Mouse (Mus musculus): ENCODE measurements at regions not wholly inside any gene's neighbourhood (a gene's known extent, or its start where the extent isn't known, plus 50 kb on each side); places are given as distances from the start of the nearest gene placed in this dataset.

GRCm38 (mm10) chr3:154513566-154513965, 82.9 kb upstream of the Cryz start:
- DNase-seq: no peak

GRCm38 (mm10) chr3:154510160-154510559, 86.4 kb upstream of the Cryz start:
- no peak for DNase-seq

DNA sequence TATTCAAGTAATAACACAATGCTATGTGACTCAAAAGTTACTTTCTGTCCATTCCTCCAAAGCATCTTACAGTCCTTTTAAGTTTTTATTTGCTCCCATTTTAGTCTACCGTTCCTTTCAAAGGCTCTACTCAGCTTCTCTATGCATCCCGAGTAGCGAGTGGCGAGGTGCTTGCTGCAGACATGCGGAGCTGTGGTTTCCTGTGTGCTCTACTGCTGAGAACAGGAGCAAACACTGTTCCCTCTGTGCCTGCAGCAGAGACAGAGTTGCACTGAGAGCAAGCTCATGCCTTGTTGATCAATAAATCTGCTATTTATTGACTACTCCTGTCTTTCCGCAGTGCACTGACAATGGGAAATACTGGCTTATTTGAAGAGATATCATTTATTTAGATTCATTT, 87.1 kb upstream of the Cryz start:
- no peak for DNase-seq

DNA sequence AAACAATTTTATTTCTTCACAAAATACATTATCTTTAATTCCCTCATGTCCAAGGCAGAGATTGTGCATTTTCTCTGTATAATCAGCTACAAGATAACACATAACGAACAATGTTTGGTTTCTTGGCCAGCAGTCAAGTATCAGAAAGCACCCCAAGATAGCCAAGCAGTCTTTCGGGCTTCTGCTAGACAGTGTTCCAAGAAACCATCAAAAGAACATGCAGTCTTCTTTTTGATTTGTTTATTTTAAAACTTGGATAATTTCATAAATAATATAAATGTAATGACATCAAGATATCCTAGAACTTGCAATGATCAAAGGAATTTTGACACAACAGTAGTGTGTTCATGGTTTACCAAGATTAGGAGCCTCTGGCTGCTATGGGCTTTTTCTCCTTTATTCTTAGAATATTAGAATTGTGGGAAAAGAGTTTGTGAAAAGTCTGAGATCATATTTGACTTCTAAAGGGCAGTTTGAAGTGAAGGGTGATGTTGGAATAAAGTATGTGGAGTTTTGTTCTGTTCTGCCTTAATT, 103.1 kb upstream of the Cryz start:
- DNase-seq: no peak

DNA sequence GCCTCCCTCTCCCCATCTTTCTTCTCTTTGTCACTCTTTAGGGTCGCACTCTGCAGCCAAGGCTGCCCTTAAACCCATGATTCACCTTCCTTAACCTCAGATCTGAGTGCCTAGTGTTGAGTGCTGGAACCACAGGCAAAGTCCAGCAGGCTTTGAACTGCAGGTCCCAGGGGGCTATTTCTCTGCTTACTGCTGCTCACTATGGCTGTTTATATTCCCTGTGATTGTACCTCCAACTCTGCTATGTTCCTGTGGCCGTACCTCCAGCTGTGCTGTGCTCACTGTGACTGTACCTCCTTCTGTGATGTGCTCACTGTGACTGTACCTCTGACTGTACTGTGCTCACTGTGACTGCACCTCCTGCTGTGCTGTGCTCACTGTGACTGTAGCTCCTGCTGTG, 124.1 kb upstream of the Cryz start:
- DNase-seq: no peak

DNA sequence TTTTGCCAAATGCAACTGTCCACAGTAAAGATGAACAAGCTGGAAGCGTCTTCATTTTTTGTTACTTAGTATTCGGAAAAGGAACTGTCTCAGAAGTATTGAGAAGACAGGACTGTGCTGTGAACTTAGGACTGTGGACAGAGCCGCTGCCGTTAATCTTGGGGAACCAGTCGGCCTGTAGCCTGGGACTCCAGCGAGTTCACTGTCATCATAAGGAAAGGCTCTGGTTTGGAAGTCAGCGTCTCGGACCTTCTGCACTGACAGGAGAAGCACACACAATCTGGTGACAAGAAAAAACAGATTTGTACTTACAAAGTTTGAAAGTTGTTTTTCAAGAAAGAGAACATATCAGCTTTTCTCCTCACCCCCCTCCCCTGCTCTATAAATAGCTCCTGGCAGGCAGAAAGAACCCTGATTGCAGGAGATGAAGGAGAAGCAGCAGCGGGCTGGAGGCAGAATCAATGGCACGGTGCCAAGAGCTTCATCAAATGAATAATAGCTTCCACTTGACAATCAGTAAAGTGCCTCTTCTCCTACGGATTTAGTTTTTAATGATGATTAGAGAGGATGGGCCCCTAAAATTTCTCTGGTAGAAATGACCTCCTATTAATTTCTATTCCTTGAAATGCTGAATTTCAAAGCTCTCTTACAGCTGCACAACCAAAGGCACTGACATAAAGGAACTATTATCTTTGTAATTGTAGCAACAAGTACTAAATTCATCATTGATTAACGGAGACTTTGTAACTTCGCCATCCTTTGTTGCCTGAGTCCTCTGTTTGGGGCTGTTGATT, 128.7 kb upstream of the Cryz start:
- no peak for DNase-seq

GRCm38 (mm10) chr3:154458208-154458607, 127.7 kb upstream of the Lhx8 start:
- DNase-seq: no peak

- DNase-seq: no peak
These were observed 122.6 kb upstream of the Lhx8 start for GRCm38 (mm10) chr3:154453025-154453424.

- DNase-seq: no peak
These were observed 122.1 kb upstream of the Lhx8 start for GRCm38 (mm10) chr3:154452585-154452984.

- DNase-seq: no peak
These were observed 120.7 kb upstream of the Lhx8 start for GRCm38 (mm10) chr3:154451169-154451568.

- no peak for DNase-seq
These were observed 113.1 kb upstream of the Lhx8 start for GRCm38 (mm10) chr3:154443351-154444075.

DNA sequence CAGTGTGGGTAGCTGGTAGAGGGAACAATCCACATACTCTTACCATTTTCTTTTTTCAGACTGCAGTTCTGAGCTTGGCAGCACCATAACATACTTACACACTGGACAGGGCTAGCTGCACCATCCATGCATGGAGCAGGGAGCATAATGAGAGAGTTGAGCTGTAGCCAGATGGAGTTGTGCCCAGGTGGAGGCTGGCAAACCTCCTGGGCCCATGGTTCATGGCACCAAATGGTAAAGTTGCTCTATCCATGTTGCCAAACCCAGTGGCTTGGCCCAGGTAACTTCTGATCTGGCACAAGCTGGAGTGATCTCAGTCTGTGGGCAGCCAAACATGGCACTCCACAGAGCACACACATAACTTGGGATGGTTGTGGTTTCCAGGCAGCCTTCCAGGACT, 111.0 kb upstream of the Lhx8 start:
- DNase-seq: peak; percentile 7 to 39

GRCm38 (mm10) chr3:154440899-154441298, 110.4 kb upstream of the Lhx8 start:
- no peak for DNase-seq

- no peak for DNase-seq
These were observed 100.4 kb upstream of the Lhx8 start for GRCm38 (mm10) chr3:154430856-154431255.

GRCm38 (mm10) chr3:154429666-154430065, 99.2 kb upstream of the Lhx8 start:
- no peak for DNase-seq

DNA sequence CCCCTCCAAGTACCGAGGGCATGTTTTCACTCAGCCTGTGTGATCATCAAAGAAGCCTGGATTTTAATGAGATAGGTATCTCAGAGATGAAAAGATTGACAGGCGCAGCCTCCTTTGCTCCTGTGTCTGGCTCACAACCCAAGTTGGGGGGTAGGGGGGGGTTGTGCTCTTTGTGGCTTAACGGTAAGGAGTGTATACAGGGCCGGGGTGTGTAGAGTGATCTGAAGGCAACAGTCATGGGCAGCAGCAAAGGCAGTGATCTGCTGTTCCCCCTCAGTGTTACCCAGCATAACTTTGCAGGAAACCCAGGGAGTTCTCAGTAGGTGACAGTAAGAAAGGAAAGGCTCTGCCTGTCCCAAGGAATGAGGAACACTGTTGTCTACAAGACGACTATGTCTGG, 94.1 kb upstream of the Lhx8 start:
- no peak for DNase-seq

DNA sequence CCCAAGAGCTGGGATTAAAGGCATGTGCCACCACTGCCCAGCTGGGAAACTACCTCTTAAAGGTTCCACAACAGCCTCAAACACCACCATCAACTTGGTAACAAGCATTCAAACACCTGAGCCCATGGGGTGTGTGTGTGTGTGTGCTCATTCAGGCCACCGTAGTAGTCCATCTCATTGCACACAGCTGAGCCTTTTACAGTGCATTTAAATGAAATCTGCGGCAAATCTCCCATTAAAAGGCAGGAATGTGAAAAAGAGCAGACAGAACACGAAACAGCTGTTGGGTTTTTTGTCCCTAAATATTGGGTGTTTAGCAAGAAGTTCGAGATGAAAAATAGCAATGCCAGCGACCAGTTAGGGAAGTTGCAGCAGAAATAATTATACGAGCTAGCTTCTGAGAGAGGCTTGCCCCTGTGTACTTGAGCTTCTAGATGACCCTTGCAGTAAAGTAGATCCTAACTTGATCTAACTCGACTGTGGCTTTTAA, 91.0 kb upstream of the Lhx8 start:
- no peak for DNase-seq

- DNase-seq: no peak
These were observed 87.8 kb upstream of the Lhx8 start for GRCm38 (mm10) chr3:154418177-154418832.

GRCm38 (mm10) chr3:154414358-154414757, 83.9 kb upstream of the Lhx8 start:
- DNase-seq: no peak

- DNase-seq: no peak
These were observed 79.8 kb upstream of the Lhx8 start for GRCm38 (mm10) chr3:154410292-154410691.

DNA sequence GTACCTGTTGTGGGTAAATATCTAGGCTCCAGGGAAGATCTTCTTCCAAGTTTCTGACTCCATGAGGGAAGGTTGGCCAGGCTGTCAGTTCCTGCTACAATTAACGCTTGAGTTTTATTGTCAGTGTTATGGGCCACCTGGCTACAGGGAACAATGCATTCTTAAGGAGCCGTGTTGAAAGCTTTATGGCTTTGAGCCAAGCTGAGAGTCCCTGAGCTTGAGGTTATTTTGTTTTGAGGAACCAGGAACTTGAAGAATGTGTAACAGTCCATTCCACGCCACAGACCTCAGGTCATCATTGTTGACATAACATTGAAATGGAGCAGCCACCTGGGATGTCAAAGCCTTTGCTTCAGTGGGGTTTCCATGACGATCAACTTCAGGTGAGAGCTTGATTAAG, 71.6 kb upstream of the Lhx8 start:
- peak in 1 of 2 experiments; percentile 3 for DNase-seq

DNA sequence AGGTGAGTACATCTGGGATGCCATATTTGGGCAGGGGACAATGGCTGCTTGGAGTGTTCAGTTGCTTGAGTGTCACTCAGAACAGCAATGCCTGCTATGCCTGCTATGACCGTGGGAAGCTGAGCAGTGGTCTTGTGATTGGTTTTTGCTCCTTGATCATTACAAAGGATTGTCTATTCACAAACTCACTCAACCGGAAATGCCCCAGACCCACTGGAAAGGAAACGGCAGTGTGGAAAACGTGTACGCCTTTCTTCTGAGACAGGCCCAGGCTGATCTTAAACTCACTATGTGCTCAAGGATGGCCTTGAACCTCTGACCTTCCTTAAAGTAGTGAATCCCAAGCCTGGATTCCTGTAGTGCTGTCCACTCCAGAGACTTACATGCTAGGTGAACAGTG, 63.2 kb upstream of the Lhx8 start:
- DNase-seq: no peak

GRCm38 (mm10) chr3:154391629-154392028, 61.2 kb upstream of the Lhx8 start:
- DNase-seq: no peak

Measured in kidney, adult 8-10 months (tissue).